Mouse (Mus musculus): ENCODE results near the gene Nav2.

DNA sequence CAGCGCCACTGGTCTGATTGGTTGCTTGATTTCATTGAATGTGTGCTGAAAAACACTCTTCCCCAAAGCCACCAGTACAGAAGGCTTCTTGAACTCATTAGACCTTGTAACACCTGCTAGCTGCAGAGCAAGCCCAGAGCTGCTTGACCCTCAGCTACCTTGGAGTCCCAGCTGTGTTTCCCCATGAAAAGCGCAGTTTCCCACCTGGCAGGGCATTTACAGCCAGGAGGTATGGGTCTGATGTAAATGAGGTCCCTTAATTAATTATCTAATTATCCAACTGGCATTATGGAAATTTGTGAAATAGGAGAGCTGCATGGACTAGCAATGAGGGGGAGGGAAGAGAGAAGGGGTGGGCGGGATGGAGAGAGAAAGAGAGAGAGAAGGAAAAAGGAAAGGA, 500.7 kb downstream of the Nav2 start:
- TF ChIP-seq POU5F1 (IDR thresholded peaks at IDR 0.05; ENCODE audit: borderline replicate concordance, low read length) (no peak), CTCF (conservative IDR thresholded peaks at IDR 0.05; ENCODE audit: low read length) (no peak)

Measured in E14TG2a.4 (cell line).